Mouse (Mus musculus) heart, adult 2 months (tissue): ENCODE data around the gene Arhgap1.

ENCODE experiments used
- CTCF ChIP-seq: fragments of 200-600 bp; IDR thresholded peaks from 2 replicates; pipeline ENCODE4 v1.8.1; 2022; ENCODE audit warnings: antibody characterized with exemption, mild to moderate bottlenecking, moderate library complexity
- EP300 ChIP-seq: fragments of 200-500 bp; IDR thresholded peaks from 2 replicates; pipeline ENCODE4 v1.6.1; 2011; ENCODE audit warnings: low read depth, low read length, control low read depth; ENCODE audit not compliant: insufficient read depth
- POLR2A ChIP-seq: fragments of 200-500 bp; IDR thresholded peaks from 2 replicates; pipeline ENCODE4 v1.6.1; 2011; ENCODE audit warnings: mild to moderate bottlenecking, low read depth, low read length, control low read depth; ENCODE audit not compliant: insufficient read depth

DNA sequence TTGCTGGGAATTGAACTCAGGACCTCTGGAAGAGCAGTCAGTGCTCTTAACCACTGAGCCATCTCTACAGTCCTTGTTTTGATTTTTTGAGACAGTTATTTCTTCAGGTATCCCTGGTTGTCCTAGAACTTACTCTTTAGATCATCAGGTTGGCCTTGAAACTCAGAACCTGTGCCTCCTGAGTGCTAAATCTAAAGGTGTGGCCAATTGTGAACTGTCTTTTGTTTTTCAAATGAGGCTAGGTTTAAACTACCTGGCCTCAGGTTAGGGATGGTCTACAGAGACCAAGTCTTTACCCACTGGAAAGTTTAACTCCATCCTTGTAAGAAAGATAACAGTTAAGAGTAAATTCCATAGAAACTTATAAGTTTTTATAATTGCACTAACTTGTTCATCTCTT, 56.8 kb downstream of the Arhgap1 start:
- TF ChIP-seq CTCF: no peak
- no peak for TF ChIP-seq POLR2A
- no peak for TF ChIP-seq EP300
